Mouse (Mus musculus) urinary bladder, adult 18-20 months (tissue): ENCODE data around the gene Dupd1.

Experiments
- DNase-seq, 2 experiments: peaks; one replicate each; pipeline ENCODE4 v3.0.0; 2022; ENCODE audit warnings: low spot score in 2 of 2, mixed read lengths in 2 of 2

The Dupd1 gene

DNA sequence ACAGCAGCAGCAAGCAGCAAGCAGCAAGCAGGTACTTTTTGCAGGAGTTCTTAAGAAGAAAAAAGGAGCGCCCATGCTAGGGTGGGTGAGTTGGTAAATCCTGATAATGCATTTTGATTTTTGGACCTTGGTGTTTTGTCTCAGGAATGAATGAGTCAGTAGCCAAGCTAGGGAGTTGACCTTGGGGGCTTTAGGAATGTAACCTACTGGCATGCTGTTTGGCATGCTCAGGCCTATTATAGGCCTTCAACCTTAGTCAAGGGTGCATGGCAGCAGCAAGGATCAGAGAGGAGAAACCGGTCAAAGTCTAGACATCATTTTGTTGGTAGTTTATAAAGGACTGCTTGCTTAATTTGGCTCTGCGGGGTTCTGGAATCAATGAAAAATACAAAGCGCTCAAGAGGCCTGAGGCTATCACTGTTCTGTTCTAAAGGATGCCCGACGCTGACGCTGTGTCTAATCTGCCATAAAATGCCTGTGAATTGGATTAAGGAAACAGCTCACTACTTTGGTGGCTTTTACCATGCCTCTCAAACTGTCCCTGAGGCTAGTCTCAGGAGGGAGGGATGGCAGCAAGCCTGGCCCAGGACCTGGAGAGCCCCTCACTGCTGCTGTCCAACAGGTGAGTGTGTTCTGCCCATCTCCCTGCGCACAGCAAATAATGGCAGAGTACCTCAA, 7.8 kb upstream of the Dupd1 start:
- no peak for DNase-seq

DNA sequence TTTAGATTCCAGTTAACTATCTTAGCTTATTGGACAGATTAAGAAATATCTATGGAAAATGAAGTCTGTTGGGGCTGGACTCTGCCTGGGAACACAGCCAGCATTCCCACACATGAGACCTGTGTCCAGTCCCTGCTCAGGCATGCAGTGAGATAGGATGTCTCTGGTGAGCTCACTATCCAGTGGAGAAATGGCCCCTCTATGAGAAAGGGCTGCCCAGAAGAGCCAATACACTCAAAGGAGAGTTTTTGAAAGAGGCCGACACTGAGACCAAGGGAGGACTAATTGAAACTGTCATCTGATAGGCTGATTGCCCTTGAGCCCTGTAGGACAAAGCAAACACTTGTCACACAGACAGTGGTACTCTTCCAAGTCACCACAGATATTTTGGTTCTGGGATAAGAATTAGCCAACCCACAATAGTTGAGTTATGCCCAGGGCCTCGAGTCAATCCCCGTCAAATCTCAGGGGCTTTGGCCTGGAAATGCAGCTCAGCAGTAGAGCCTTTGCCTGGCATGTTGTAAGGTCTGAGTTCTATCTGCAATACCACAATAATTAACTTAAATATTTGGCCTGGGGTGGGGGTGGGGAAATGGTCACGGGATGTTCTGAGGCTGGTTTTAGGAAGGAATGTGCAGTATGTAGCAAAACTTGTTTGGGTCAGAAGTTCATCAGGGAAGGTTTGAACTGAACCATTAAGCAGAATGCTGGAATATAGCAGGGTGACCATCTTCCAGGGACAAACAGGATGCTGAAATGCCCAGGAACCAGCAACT, 6.2 kb upstream of the Dupd1 start:
- no peak for DNase-seq

DNA sequence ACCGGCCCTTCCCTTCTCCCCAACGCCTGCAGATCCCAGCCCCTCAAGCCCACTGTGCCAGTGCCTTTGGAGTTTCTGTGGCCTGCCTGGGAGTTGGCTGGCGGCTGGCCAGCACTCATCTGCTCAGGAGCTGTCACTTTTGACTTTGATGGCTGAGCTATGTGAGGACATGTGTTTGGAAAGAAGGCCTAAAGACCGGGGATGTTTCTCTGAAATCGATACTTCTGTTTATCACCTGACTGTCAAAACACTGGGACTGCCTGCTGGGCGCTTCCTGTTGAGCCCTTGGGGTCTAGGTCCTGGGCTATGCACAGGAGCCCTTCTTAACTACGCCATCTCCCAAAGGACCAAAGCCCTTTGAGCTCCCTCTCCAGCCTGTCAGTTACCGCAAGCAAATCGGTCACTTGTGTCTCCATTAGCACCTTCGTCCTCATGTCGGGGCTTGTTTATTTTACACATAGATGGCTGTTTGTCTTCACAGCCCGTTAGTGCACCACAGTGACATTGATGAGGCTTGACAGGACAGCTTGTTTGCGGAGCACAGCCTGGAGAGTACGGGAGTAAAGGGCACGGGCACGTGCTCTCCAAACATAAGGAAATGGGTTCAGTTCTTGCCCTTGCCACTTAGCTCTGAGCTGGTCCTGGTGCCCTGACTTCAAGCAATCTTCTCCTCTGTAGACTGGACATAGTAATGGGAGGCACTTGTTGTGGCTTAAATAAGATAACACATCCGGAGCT, 5.4 kb upstream of the Dupd1 start:
- DNase-seq, result no peak

DNA sequence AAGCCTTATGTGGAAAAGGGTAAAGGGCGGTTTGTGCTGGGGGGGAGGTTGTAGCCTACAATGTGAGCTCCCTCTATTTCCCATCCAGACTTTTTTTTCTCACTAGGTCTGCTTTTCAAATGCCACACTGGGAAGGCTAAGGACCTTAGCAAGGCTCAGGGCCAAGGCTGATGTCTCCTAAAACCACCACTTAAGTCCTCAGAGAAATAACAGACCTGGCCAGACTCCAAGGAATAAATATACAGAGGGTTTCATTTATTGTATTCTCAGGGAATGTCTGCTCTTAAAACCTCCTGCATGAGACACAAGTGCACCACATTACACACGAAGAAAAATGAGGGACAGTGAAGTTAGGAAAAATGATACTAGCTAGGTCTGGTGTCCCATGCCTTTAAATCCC, 3.1 kb downstream of the Dupd1 start:
- DNase-seq, result no peak

DNA sequence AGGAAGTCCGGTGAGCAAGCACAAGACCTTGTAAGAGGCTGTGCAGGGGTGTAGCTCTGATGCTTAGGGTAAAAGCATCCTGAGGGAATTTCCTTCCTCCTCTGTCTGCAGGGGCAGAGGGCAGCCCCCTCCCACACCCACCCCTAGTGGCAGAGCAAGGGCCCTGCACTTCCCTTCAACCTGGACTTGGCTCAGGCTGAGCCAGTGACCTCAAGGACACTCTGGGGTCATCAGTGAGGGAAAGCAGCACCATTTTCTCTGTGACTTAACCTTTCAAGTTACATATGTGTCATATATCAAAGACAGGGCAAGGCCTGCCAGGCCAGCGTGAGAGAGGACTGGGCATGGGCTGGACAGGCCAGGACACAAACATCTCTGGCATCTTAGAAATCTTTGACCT, 4.8 kb downstream of the Dupd1 start:
- no peak for DNase-seq

DNA sequence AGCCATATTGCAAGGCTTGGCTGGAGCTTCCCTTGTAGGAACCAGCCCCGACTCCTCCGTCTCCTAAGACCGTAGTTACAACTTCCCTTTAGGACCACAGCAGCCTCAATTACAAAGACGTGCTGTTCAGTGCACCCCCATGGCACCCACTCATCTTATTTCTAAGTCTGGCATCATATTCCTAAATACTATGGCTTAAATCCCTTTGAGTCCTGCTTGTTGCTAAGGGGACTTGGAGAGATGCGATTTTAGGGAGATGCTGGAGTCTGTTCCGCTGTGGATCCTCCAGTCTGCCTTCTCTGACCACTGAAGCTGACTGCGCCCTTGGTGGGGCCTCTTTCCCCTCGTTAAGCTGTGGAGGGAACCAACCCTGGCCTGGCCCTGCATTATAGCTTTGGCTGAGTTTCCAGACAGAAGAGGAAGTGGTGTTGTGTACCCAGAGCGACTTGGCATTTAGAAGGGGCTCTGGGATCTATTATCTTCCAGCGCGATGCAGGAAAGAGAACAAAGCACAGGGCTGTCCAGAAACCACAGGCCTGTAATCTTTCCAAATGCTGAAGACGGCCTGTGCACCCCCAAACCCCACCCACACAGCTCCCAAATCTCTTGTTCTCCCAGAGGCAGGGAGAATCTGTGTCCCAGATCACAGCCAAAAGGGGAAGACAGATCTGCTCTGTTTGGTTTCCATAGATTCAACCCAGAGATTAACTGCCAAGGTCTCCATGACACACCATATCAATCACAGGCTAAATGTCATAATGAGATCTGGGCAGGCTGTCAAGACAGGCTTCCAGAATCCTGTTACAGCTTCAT, 7.4 kb downstream of the Dupd1 start:
- no peak for DNase-seq

DNA sequence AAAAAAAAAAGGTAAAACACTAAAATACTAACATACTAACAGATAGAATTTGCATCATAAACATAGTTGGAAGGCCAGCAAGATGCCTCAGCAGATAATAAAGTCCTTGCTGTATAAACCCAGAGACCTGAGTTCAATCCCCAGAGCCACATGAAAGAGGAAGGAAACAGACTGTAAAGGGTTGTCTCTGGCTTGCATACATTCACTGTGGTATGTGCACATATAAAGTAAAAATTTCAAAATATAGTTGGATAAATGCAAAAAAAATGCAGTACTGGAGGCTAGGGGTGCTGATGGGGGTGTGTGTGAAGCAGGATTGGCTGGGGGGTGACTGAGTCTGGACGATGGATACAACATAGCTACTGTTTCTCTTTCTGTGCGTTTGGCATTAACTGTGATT, 8.9 kb downstream of the Dupd1 start:
- DNase-seq, result no peak

DNA sequence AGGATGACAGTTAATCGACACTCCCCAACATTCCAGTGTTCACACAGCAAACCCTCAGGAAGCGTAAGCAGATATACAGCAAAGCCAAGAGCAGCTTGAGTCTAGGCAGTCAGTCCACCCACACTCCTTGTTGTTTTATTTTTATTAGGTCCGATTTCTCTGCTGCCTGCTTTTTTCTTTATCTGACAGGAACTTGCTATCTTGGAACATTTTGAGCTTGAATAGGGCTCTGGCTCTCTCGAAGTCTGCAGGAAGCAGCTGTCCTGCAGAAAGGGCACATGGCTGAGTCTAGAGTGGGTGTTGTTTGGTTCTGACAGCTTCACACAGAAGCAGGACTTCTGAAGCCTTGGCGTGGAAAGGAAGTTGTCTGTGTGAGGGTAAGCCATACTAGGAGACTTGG, 11.1 kb downstream of the Dupd1 start:
- DNase-seq, result no peak

DNA sequence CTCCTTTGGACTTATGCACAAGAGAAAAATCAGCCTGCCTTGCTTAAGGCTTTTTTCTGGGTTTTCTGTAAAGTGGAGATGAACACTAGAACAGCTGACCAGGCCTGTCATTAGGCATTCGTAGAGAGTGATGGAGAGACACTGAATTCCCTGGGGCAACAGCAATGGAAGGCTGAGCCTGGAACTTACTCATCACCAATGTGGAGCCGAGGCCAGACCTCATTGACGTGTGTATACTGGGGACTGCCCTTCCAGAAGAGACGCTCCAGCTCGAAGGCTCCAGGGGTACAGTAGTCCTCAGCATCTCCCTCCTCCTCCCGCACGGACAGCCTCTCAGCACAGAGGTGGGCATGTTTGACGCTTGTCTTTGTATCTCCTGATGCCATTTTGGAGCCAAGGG, 11.7 kb downstream of the Dupd1 start:
- DNase-seq, result no peak

DNA sequence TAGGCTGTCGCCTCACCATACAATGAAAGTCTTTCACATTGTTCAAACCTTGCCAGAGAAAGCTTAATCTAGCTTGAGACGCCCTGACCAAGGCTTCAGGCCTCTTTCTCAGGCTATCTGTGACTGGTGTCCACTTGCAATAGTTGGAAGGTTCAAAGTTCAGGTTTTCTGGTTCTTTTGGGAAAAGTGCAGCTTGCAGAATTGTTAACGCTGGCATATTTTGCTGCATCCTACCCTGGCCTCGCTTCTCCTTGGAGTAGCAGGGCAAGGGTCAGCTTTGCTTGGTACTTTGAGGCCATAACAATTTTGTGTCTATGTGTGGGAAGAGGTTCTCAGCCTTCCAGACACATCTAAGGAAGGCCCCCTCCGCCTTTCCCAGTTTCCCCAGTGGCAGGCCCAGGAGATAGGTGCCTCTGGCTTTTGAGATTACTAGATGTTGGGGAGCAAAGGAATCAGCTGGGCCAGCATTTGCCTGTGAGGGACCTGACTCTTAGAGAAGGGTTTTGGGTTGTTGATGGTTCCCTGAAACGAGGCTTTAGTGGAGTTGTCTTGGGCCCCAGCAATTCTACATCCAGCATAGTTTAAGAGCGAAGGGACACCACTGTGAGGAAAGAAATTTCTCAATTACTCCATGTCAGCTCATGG, 18.1 kb downstream of the Dupd1 start:
- no peak for DNase-seq

DNA sequence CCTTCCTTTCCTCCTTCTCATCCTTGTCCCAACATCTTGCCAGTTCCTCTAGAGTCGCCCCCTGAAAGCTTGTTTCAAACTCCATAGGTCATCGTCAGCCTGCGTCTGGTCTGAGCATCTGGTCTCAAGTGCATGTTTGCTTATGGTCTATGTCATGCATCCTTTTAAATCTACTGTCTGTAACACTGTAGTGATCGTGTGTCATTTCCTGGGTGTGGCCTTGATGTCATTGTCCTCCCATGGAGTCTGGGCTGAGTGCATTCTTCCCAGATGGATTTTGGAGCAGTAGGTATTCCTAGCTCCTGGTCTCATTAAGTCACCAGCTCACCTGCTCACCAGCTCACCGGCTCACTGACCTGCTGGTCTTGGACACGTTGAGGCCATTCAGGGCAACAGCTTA, 19.4 kb downstream of the Dupd1 start:
- DNase-seq, result no peak

DNA sequence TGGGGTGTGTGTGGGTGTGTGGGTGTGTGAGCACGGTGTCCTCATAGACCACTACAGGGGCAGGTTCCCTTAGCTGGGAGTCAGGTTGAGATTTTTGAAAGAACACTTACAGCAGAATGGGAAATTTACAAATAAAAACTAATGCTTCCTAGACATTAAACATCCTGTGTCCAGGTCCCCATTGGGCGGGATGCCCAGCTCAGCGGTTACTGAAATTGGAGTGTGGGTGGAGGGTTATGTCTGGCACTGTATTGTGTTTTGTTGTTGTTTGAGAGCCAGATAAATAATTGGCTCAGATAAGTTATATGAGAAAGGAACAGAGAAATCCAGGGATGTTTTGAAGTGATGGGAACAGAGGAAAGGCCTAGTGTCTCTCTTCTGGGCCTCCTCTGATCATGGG, 23.3 kb downstream of the Dupd1 start:
- no peak for DNase-seq

DNA sequence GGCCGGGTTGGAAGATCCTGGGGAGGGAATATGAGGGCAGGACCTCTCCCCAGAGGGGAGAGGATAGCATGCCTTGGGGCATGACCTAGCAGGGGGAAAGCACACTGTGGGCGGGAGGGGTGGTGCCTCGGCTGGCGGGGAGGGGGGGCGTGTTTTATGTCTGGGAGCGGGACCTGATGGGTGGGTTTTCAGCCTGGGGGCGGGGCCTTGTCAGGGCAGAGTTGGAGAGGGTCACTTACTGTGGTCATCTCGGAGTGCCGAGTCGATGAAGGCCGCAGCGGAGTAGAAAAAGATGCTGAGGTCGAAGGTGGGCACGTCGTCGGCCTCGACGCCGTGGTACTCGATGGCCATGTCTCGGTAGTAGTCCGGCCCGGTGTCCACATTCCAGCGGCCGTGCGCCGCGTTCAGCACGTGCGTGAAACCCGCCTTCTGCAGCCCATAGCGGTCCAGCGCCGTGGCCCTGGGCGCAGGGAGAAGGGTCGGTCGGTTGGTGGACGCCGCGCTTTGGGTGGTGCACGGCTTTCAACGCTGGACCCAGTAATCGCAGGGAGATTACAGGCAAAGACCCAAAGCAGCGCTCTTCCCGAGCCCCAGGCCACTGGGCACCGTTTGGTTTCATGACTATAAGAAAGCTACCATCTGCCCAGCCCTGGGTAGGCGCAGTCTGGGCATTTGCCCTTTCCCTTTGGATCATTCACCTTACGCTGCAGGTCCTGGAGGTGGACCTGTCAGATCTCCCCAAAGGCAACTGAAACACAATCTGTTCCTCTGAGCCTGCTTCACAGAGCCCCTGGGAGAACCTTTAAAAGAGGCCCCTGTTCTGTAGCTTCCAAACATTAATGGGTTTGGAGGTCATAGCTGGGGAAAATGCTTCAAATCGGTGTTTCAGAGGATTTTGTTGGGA, 27.7 kb downstream of the Dupd1 start:
- no peak for DNase-seq

DNA sequence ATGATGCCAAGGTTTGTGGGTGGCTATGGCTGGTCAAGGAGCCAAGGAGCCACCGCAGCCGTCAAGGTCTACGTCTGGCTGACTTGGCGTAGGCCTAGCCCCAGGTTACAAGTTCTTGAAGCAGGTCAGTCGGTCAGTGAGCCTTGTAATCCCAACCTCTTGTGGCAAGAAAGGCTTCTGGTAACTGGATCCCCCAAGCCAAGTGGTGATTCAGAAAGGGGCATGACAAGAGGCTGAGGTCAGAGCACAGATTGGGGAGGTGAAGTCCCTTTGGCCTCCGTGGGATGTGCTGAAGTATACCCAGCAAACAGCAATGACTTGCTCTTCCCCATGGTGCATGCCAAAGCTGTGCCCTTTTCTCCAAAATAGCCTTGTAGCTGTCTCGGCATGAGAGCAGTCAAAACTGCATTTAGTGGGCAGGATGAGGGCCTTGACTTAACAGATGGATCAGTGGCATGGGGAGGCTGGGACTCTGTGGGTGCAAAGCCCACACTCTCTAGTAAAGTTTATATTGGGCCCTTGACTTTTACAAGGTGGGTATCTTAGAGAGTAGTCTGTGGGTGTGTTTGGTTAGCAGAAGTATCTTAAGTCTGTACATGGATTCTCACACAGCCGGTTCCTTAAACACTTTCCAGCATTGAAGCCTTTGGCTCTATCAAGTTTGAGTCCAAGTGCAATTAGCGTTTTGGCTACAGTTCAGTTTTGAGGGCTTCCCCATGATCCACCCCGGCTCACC, 28.8 kb downstream of the Dupd1 start:
- no peak for DNase-seq

DNA sequence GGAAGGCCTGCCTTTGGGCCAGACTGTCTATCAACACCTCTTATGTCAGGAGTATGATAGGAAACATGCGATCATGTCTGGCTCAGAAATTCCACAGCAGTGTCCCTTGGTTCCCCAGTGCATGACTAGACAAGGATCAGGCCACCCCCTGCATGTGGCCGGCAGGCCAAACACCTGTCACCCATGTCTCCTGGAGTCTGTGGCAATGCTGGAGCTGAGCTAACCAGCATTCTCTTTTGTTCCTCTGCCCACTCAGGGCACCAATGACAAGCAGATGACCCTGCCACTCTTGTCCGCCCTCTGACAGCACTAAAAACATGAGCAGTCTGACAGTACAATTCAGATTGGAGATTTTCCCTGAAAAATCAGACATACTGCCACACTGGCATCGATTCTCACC, 30.5 kb downstream of the Dupd1 start:
- no peak for DNase-seq

DNA sequence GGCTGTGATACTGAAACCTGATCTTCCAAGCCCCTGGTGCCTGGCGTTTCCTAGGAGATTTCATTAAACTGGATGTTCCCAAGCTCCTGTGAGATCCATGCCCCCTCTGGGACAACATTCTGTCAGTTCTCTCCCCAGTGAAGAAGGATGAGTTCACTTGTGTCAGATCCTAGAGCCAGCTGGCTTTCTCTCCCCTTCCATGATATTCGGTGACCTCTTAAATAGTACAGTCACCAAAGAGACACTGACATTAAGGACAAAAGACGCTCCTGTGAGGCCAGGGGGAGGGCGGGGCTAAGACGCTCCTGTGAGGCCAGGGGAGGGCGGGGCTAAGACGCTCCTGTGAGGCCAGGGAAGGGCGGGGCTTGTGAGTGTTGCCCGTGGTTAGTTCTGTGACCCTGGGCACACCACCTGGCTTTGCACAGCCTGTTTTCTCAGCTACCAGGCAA, 31.7 kb downstream of the Dupd1 start:
- DNase-seq, result peak; percentile 35 to 38

DNA sequence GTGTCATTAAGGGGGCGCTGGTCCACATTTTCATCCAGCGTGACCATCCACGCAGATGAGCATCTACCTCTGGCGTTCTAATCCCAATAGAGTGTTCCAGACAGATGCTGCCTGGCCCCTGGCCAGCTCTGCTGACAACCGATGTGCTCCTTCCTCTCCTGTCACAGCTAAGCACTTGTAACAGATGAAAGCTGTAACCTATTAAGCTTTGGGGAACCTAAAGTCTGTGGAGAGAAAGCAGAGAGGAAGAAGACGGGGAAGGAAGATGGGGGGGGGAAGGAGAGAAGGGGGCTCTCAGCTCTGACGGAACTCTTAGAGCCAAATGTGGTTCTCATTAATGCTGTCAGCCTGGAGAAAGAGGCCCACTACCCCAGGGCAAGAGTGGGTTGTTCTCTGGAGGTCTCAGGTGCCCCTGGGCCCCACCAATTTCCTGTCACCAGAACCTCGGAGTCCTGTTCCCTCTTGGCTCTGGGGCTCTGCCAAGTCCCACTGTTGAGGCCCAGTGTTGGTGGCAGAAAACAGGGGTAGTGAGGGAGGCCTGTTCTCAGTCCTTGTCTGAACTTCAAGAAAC, 34.7 kb downstream of the Dupd1 start:
- no peak for DNase-seq

DNA sequence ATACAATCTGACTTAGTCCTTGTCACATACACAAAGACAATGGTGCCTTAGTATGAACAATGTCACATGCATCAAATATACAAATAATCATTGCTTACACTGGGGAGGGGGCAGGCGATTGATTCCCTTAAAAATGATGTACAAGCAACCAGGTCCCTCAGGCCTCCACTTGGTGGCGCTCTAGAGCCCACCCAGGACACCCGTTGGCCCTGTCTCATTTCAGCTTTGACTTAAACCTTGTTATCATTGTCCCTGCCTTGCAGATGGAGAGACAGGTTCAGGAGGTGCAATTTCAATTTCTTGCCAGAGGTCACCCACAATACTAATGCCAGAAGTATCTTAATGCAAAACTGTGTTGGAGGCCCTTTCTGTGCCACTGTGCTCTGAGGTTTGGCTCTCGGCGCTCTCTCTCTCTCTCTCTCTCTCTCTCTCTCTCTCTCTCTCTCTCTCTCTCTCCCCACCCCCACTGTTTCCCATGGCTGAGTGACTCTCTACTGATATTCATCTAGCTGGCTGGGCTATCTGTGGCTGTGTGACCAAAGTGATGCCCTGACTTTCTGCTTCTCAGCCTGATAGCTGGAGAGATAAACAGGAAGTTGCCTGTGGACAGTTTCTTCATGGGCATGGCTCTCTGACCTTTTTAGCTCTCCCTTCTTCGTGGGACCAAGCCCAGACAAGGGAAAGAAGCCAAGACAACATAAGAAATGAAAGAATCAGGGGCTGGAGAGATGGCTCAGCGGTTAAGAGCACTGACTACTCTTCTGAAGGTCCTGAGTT, 35.7 kb downstream of the Dupd1 start:
- no peak for DNase-seq

DNA sequence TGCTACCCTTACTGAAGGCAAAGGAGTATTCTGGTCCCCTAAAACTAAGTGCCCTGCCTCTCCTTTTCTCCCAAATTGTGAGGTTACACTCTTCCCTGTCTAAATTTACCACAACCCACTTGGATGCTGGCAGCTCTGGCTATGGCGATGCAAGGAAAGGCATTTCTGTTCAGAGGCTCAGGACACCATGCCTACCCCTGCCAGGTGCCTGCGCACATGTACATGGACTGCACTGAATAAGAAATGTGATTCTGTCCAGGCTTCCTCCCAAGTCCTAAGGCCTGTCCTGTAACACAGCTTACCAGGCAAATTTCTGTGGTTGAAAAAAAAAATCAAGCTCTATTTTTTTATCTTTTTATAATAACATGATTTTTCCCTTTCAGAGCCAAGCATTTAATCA, 38.2 kb downstream of the Dupd1 start:
- no peak for DNase-seq
